Mouse (Mus musculus) T-helper 2 cell (primary cell): ENCODE results near the gene Ryr1.
"Not testable (repeated sequence)": the region's sequence is repeated elsewhere in the genome, so short reads cannot be mapped to it uniquely, and the experiment has no call there.

Source experiments
- in situ Hi-C: fragments of 300-600 bp; cut with MboI, MseI; formaldehyde crosslinking; loops from one replicate; pipeline ENCODE4 v1.15.1; 2025; ENCODE audit warnings: high pct_unique_total_duplicates

Ryr1 gene

DNA sequence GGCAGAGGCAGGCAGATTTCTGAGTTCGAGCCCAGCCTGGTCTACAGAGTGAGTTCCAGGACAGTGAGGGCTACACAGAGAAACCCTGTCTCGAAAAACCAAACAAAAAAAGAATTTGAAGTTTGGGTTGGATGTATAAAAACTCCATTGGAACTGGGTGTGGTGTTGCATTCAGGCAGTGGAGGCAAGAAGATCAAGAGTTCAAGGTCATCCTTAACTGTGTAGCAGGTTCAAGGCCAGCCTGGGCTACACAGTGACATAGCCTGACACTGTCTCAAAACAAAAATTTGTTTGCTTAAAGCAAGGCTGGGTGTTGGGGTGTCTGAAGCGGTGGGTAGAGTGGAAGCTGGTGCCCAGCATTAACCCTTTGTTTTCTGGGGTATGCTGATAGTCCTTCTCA lies 131.6 kb downstream of the Ryr1 start:
- in situ Hi-C loops = no loop called here

GRCm38 (mm10) chr7:28992997-28993396 lies 132.0 kb downstream of the Ryr1 start:
- in situ Hi-C loops = no loop called here

GRCm38 (mm10) chr7:28991616-28992015 lies 133.4 kb downstream of the Ryr1 start:
- in situ Hi-C loops = no loop called here

DNA sequence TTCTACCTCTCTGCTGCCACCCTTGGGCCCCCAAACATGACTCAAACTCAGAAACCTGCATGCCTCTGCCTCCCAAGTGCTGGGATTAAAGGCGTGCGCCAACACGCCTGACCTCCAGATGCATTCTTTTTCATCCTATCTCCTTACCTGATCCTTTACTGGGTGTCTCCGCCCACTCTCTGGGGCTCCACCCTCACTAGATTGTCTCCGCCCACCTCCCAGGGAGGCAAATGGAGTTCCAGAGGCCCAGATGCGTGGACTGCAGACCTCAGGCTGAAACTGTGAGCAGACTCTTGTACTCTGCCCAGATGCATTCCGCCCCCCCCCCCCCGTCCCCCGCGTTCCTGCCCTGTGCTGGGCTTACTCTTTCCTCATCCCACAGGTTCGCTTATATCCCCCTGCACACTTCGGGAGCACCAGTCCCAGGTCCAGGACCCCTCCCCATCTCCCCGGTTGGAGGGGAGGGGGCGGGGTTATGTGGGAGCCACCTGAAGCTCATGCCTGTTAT lies 134.2 kb downstream of the Ryr1 start:
- in situ Hi-C loops = no loop called here

- in situ Hi-C loops = loop anchor here (10.0 kb wide), 1 partner anchor 50 kb away; no protein-coding TSS in a partner anchor
Measured at GRCm38 (mm10) chr7:28985207-28985606, 139.8 kb downstream of the Ryr1 start.

DNA sequence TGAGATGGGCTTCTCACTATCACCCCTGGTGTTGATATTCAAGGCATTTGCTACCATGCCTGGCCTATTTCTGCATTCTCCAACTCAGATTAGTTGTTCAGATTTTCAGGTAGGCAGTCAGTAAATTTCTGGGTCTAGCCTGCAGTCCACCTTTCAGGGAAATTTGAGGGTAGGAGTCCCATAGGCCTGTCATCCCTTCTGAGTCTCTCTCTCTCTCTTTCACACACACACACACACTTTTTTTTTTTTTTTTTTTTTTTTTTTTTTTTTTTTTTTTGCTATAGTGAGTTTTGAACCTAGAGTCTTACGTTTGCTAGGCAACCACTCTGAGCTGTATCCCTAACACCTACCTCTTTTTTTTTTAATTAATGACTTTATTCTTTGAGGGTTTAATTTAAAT lies 140.5 kb downstream of the Ryr1 start:
- in situ Hi-C loops = loop anchor here (10.0 kb wide), 1 partner anchor 50 kb away; no protein-coding TSS in a partner anchor

GRCm38 (mm10) chr7:28983849-28984248 lies 141.1 kb downstream of the Ryr1 start:
- in situ Hi-C loops = loop anchor here (10.0 kb wide), 1 partner anchor 51 kb away; no protein-coding TSS in a partner anchor

GRCm38 (mm10) chr7:28983141-28983564 lies 141.8 kb downstream of the Ryr1 start:
- in situ Hi-C loops = loop anchor here (10.0 kb wide), 1 partner anchor 52 kb away; no protein-coding TSS in a partner anchor

- in situ Hi-C loops = loop anchor here (10.0 kb wide), 1 partner anchor 52 kb away; no protein-coding TSS in a partner anchor
Measured at GRCm38 (mm10) chr7:28982274-28983013, 142.5 kb downstream of the Ryr1 start.

- in situ Hi-C loops = loop anchor here (10.0 kb wide), 1 partner anchor 53 kb away; no protein-coding TSS in a partner anchor
Measured at GRCm38 (mm10) chr7:28981651-28982273, 143.2 kb downstream of the Ryr1 start, which contains the start of the genes Eif3k and Map4k1. TSS of gene Eif3k (minus strand) at chr7:28981864. TSS of gene Map4k1 (plus strand) at chr7:28982050.

DNA sequence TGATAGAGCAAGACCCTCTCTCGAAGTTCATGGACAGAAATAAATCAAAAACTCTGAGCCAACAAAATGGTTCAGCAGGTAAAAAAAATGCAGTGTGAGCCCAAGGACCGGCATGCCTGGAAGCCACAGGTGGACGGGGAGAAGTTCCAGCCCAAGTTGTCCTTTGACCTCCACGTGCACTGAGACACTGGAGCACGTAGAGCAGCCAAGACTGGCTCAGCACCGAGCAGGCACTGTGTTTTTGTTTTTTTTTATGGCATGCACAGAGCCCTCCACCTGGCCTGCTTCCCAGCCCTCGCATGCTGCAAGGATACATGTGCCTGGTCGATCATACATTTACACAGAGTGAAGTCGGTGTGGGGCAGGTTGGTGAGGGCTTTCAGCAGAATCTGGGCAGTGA lies 147.4 kb downstream of the Ryr1 start:
- in situ Hi-C loops = no loop called here

- in situ Hi-C loops = no loop called here
Measured at GRCm38 (mm10) chr7:28973025-28973424, 152.0 kb downstream of the Ryr1 start.

DNA sequence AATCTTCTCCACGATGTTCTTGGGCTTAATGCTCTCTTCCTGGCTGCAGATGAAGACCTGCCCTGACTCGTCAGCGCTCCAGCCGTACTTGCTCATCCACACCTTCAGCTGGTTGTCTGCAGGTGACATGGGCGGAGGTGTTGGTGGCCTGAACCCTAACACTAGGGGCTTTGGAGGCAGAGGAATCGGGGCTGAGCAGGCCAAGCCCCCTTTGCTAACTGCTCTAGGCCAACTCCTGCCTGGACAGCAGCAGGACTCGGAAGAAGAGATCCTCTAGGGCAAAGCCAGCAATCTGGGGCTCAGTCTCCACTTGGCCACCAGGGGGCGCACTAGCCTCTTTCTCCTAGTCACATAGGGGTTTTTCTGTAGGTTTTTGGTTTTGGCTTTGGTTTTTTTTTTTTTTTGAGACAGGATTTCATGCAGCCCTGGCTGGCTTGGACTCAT lies 152.4 kb downstream of the Ryr1 start:
- in situ Hi-C loops = no loop called here

DNA sequence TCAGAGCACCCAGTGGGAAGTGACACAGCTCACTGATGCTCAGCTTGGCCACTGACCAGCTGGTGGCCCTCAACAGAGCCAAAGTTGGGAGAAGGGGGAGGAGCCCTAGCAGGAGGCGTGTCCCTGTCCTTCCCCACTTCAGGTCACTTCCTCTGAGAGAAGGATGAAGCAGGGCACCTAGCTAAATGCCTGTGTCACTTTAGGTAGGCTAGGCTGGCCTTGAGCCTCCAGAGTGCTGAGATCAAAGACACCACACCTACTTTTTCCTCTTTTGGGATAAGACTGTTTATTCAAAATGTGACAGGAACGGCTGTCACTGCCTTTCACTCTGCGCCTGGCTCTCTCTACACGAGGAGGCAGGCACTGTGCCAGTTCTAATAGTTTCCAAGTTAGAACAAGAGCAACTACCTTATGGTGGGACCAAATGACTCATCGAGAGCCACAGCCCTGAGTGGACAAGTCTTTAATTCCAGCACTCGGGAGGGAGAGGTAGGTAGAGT lies 153.2 kb downstream of the Ryr1 start:
- in situ Hi-C loops = no loop called here

DNA sequence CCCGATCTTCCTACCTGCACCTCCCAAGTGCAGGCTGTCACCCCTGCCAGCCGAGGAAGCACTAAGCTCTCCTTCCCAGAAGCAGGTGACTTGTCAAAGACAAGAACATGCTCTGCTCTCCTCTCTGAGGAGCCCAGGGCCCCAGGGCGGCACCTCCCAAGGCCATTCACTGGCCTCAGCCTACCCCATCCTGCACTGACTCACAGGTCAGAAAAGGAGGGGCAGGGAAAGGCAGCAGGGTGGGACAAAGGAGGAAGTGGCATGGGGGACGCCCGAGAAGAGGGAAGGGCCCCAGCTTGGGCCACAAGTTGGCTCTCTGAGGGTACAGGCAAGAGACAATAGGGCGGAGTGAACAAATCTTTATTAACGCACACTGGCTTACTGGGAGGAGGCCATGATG lies 153.9 kb downstream of the Ryr1 start:
- in situ Hi-C loops = no loop called here

- in situ Hi-C loops = no loop called here
Measured at GRCm38 (mm10) chr7:28969672-28970394, 155.1 kb downstream of the Ryr1 start.

- in situ Hi-C loops = no loop called here
Measured at GRCm38 (mm10) chr7:28969271-28969670, 155.7 kb downstream of the Ryr1 start.

DNA sequence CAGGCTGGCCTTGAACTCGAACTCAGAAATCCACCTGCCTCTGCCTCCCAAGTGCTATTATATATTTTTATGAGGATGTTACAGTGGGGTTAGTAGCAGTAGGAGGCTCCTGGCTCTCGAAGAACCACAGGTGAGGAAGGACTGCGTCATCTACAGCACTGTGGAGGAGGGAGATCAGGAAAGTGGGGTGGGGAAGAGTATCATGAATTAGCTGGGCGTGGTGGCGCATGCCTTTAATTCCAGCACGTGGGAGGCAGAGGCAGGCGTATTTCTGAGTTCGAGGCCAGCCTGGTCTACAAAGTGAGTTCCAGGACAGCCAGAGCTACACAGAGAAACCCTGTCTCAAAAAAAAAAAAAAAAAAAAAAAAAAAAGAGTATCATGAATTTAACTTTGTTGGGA lies 156.9 kb downstream of the Ryr1 start:
- in situ Hi-C loops = not testable (repeated sequence)

- in situ Hi-C loops = no loop called here
Measured at GRCm38 (mm10) chr7:28966751-28967505, 158.1 kb downstream of the Ryr1 start.

DNA sequence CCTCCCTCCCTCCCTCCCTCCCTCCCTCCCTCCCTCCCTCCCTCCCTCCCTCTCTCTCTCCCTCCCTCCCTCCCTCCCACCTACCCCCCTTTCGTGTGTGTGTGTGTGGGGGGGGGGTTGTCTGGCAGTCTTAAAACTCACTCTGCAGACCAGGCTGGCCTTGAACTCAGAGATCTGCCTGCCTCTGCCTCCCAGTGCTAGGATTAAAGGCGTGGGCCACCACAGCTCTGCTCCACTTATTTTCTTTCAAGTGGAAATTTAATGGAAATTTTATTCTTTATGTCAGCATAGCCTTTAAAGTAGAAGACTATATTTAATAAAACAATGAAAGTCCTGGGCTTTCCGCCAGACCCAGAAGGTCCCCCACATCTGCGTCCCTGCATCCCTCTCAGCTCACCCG lies 158.8 kb downstream of the Ryr1 start:
- in situ Hi-C loops = no loop called here

DNA sequence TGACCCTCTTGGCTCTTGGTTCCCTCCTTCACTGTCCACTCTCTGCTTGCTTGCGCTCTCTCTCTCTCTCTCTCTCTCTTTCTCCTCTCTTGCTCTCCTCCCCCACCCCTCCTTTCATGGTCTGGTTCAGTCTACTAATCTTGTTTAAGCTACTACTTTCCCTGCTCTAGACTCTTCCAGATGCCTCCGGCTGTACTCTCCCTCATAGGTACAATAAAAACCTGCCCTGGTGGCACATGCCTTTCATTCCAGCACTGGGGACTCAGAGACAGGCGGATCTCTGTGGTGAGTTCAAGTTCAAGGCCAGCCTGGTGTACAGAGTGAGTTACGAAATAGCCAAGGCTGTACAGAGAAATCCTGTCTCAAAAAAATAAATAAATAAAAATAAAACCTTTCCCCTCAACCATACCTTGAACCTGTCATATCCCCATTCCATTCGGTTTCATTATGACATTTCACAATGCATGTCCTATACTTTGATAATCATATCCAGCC lies 159.6 kb downstream of the Ryr1 start:
- in situ Hi-C loops = no loop called here
